Mouse (Mus musculus) lung, postnatal 0 days (tissue): Measurements from ENCODE around the gene Akap1.

Experiments used
- CTCF ChIP-seq: IDR thresholded peaks from 2 replicates; pipeline ENCODE4 v1.5.1; 2016; ENCODE audit warnings: antibody characterized with exemption, mild to moderate bottlenecking
- EP300 ChIP-seq: IDR thresholded peaks from 2 replicates; pipeline ENCODE4 v1.6.1; 2016; ENCODE audit warnings: antibody characterized with exemption, mild to moderate bottlenecking, control low read depth

GRCm38 (mm10) chr11:88820253-88820652 lies 44.1 kb downstream of the Akap1 start:
- TF ChIP-seq CTCF (no peak), EP300 (no peak)
